Mouse (Mus musculus): Measurements from ENCODE around the gene Polr2f. TPM values are rescaled to one million over a fixed set of nuclear protein-coding genes. Genes with fewer than 3 reads are reported as not detected.

Gene Polr2f
- polyA plus RNA-seq, 1 experiment from 2014 or later = 318 TPM

GRCm38 (mm10) chr15:79103264-79103663 lies 37.5 kb upstream of the Polr2f start:
- Histone ChIP-seq H3K9ac (no peak overlapping the region), H3K36me3 (no peaks in the 10 kb centered on the region), H3K27me3 (replicated peaks) (no peaks in the 10 kb centered on the region), H3K4me1 (peaks cover 2% of the 10 kb centered on the region; the same call in 1 of the 2 replicates), H3K27ac (no peak overlapping the region), H3K4me2 (replicated peaks) (no peak overlapping the region), H3K9me3 (no peaks in the 10 kb centered on the region), H3K4me3 (no peak overlapping the region)
- no peak for ATAC-seq (ENCODE audit: low FRiP score, low read depth)
- 78% methylated on average over 10 of the region's 10 CpGs for WGBS

GRCm38 (mm10) chr15:79105804-79106203 lies 35.0 kb upstream of the Polr2f start:
- Histone ChIP-seq H3K27ac (no peak overlapping the region), H3K4me2 (replicated peaks) (no peak overlapping the region), H3K9me3 (no peaks in the 10 kb centered on the region), H3K4me1 (peaks cover 17% of the 10 kb centered on the region), H3K4me3 (no peak overlapping the region), H3K27me3 (replicated peaks) (0 out of 2 replicates have a peak, but pooled peaks cover 6% of the 10 kb centered on the region), H3K9ac (no peak overlapping the region), H3K36me3 (no peaks in the 10 kb centered on the region)
- 59% methylated on average over 2 of the region's 2 CpGs for WGBS
- ATAC-seq (ENCODE audit: low FRiP score, low read depth) = no peak

- Histone ChIP-seq H3K4me3 (peak overlapping the region; percentile 87; the same call in 1 of the 2 replicates), H3K36me3 (0 out of 2 replicates have a peak, but pooled peaks cover 4% of the 10 kb centered on the region), H3K9ac (peak overlapping the region; percentile 95; the same call in 1 of the 2 replicates), H3K27ac (no peak overlapping the region), H3K4me2 (replicated peaks) (peak overlapping the region; percentile 92), H3K9me3 (no peaks in the 10 kb centered on the region), H3K27me3 (replicated peaks) (0 out of 2 replicates have a peak, but pooled peaks cover 6% of the 10 kb centered on the region), H3K4me1 (peaks cover 19% of the 10 kb centered on the region)
- ATAC-seq (ENCODE audit: low FRiP score, low read depth) = no peak
- 20% methylated on average over 7 of the region's 7 CpGs for WGBS
Measured at GRCm38 (mm10) chr15:79107966-79108365, 32.8 kb upstream of the Polr2f start.

GRCm38 (mm10) chr15:79108421-79109320 lies 32.1 kb upstream of the Polr2f start, which contains the start of gene Micall1:
Gene Micall1 (plus strand): TSS chr15:79108898.
- Histone ChIP-seq H3K36me3 (0 out of 2 replicates have a peak, but pooled peaks cover 5% of the 10 kb centered on the region), H3K4me1 (peaks cover 19% of the 10 kb centered on the region), H3K4me2 (replicated peaks) (peak within 1 kb of the TSS; percentile 92), H3K4me3 (peak within 1 kb of the TSS; percentile 87), H3K27me3 (replicated peaks) (0 out of 2 replicates have a peak, but pooled peaks cover 6% of the 10 kb centered on the region), H3K9me3 (no peaks in the 10 kb centered on the region), H3K9ac (peak within 1 kb of the TSS; percentile 95), H3K27ac (peak within 1 kb of the TSS; percentile 42; the same call in 1 of the 2 replicates)
- under 1% methylated on average over 84 of the region's 85 CpGs for WGBS
- peak; percentile 65 for ATAC-seq (ENCODE audit: low FRiP score, low read depth)

GRCm38 (mm10) chr15:79109321-79109934 lies 31.4 kb upstream of the Polr2f start:
- Histone ChIP-seq H3K36me3 (0 out of 2 replicates have a peak, but pooled peaks cover 5% of the 10 kb centered on the region), H3K4me2 (replicated peaks) (peak overlapping the region; percentile 92), H3K27ac (peak overlapping the region; percentile 42; the same call in 1 of the 2 replicates), H3K9me3 (no peaks in the 10 kb centered on the region), H3K4me1 (peaks cover 19% of the 10 kb centered on the region), H3K27me3 (replicated peaks) (0 out of 2 replicates have a peak, but pooled peaks cover 6% of the 10 kb centered on the region), H3K4me3 (peak overlapping the region; percentile 87), H3K9ac (peak overlapping the region; percentile 95)
- under 1% methylated on average over 46 of the region's 46 CpGs for WGBS
- no peak; the same call in none of the 2 replicates for ATAC-seq (ENCODE audit: low FRiP score, low read depth)

GRCm38 (mm10) chr15:79110031-79110430 lies 30.8 kb upstream of the Polr2f start:
- WGBS = 12% methylated on average over 9 of the region's 9 CpGs
- peak overlapping the region; percentile 95 for H3K9ac ChIP-seq

GRCm38 (mm10) chr15:79110528-79110927 lies 30.3 kb upstream of the Polr2f start:
- peaks cover 14% of the 10 kb centered on the region for H3K36me3 ChIP-seq
- 79% methylated on average over 2 of the region's 2 CpGs for WGBS
- H3K4me2 ChIP-seq (replicated peaks) = peak overlapping the region; percentile 92
- H3K4me1 ChIP-seq = peaks cover 19% of the 10 kb centered on the region
- H3K27me3 ChIP-seq (replicated peaks) = 0 out of 2 replicates have a peak, but pooled peaks cover 6% of the 10 kb centered on the region
- H3K27ac ChIP-seq = no peak overlapping the region
- no peak for ATAC-seq (ENCODE audit: low FRiP score, low read depth)
- no peaks in the 10 kb centered on the region for H3K9me3 ChIP-seq
- peak overlapping the region; percentile 87 for H3K4me3 ChIP-seq
- H3K9ac ChIP-seq = no peak overlapping the region

More at GRCm38 (mm10) chr15:79110031-79110430, 30.8 kb upstream of the Polr2f start:
- Histone ChIP-seq H3K4me1 (peaks cover 19% of the 10 kb centered on the region), H3K4me3 (peak overlapping the region; percentile 87), H3K27me3 (replicated peaks) (0 out of 2 replicates have a peak, but pooled peaks cover 6% of the 10 kb centered on the region), H3K9me3 (no peaks in the 10 kb centered on the region), H3K4me2 (replicated peaks) (peak overlapping the region; percentile 92), H3K27ac (no peak overlapping the region), H3K36me3 (peaks cover 9% of the 10 kb centered on the region; the same call in 1 of the 2 replicates)
- no peak for ATAC-seq (ENCODE audit: low FRiP score, low read depth)

GRCm38 (mm10) chr15:79111774-79112173 lies 29.0 kb upstream of the Polr2f start:
- Histone ChIP-seq H3K36me3 (peaks cover 18% of the 10 kb centered on the region), H3K27ac (no peak overlapping the region), H3K9me3 (no peaks in the 10 kb centered on the region), H3K4me2 (replicated peaks) (no peak overlapping the region), H3K27me3 (replicated peaks) (0 out of 2 replicates have a peak, but pooled peaks cover 6% of the 10 kb centered on the region), H3K9ac (no peak overlapping the region), H3K4me1 (peaks cover 19% of the 10 kb centered on the region), H3K4me3 (no peak overlapping the region)
- 90% methylated on average over 4 of the region's 4 CpGs for WGBS
- ATAC-seq (ENCODE audit: low FRiP score, low read depth) = no peak

- peaks cover 34% of the 10 kb centered on the region for H3K36me3 ChIP-seq
- 60% methylated on average over 5 of the region's 5 CpGs for WGBS
Measured at GRCm38 (mm10) chr15:79115276-79115675, 25.5 kb upstream of the Polr2f start.

GRCm38 (mm10) chr15:79119491-79119890 lies 21.3 kb upstream of the Polr2f start:
- Histone ChIP-seq H3K36me3 (peaks cover 57% of the 10 kb centered on the region), H3K4me2 (replicated peaks) (no peak overlapping the region), H3K9me3 (no peaks in the 10 kb centered on the region), H3K27me3 (replicated peaks) (no peaks in the 10 kb centered on the region), H3K4me1 (peaks cover 4% of the 10 kb centered on the region; the same call in 1 of the 2 replicates), H3K9ac (no peak overlapping the region), H3K27ac (no peak overlapping the region), H3K4me3 (no peak overlapping the region)
- no peak for ATAC-seq (ENCODE audit: low FRiP score, low read depth)
- WGBS = 86% methylated on average over 9 of the region's 9 CpGs

More at GRCm38 (mm10) chr15:79115276-79115675, 25.5 kb upstream of the Polr2f start:
- Histone ChIP-seq H3K4me2 (replicated peaks) (no peak overlapping the region), H3K4me1 (peaks cover 7% of the 10 kb centered on the region), H3K9ac (no peak overlapping the region), H3K9me3 (no peaks in the 10 kb centered on the region), H3K27ac (no peak overlapping the region), H3K27me3 (replicated peaks) (0 out of 2 replicates have a peak, but pooled peaks cover 4% of the 10 kb centered on the region), H3K4me3 (no peak overlapping the region)
- ATAC-seq (ENCODE audit: low FRiP score, low read depth) = no peak

GRCm38 (mm10) chr15:79122119-79122518 lies 18.7 kb upstream of the Polr2f start:
- Histone ChIP-seq H3K9me3 (no peaks in the 10 kb centered on the region), H3K4me2 (replicated peaks) (no peak overlapping the region), H3K27ac (no peak overlapping the region), H3K27me3 (replicated peaks) (no peaks in the 10 kb centered on the region), H3K4me1 (peaks cover 4% of the 10 kb centered on the region; the same call in 1 of the 2 replicates), H3K9ac (no peak overlapping the region), H3K4me3 (no peak overlapping the region), H3K36me3 (peaks cover 64% of the 10 kb centered on the region)
- no peak for ATAC-seq (ENCODE audit: low FRiP score, low read depth)
- 46% methylated on average over 4 of the region's 4 CpGs for WGBS
